In the genomic region with DNA sequence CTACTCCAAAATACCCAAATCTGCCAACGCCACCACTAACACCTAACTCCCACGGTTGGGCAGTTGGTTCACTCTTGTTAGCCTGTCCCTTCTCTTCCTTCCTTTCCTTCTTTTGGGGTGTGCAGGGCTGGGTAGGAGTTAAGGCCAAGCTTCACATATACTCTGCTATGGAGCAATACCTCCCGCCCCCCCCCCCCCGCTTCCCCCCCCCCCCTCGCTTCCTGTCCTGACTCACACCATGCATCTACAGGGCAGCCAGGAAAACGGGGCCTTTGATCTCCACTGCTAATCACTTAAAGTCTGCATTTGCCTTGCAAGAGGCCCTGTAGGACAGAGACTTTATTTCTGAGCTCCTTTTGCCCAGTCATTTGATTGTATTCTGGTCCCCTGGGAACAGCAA, we compare ENCODE assay signal across 26 mouse cellular contexts. TPM values are rescaled to one million over a fixed set of nuclear protein-coding genes. Genes with fewer than 3 reads are reported as not detected.
DNase-seq lines count a peak whose midpoint lies in the region; ATAC-seq and TF ChIP-seq lines count a peak whose summit lies in the region.
"Had no signal": no experiment of that assay in that cellular context is flagged by ENCODE, and none has a peak within 500 bp of the region (broad histone marks: within the 10 kb centered on the region; RNA-seq: fewer than 3 reads in every experiment).

No protein-coding gene starts in this region.

- H3K4me3 ChIP-seq in heart, embryonic 11.5 days (ENCODE audit: low read depth, low read length): no peak overlapping the region
- no peak overlapping the region for H3K4me3 ChIP-seq in lung, embryonic 14.5 days (ENCODE audit: low read depth, low read length)
- H3K4me3 ChIP-seq in lung, adult 2 months (replicated peaks; ENCODE audit: extremely low read depth, low read depth, low read length): no peak overlapping the region
- H3K4me3 ChIP-seq: gastrocnemius, adult 2 months; intestine, embryonic 15.5 days; limb, embryonic 13.5 days; midbrain, embryonic 12.5 days; neural tube, embryonic 12.5 days had no signal

- H3K9me3 ChIP-seq in heart, embryonic 11.5 days (replicated peaks; ENCODE audit: control insufficient read depth, low read length): no peaks in the 10 kb centered on the region
- no peaks in the 10 kb centered on the region for H3K9me3 ChIP-seq in lung, embryonic 14.5 days (ENCODE audit: low read depth, low read length)
- H3K9me3 ChIP-seq: intestine, embryonic 15.5 days; limb, embryonic 13.5 days; midbrain, embryonic 12.5 days; neural tube, embryonic 12.5 days had no signal

- no peak overlapping the region for H3K27ac ChIP-seq in heart, embryonic 11.5 days (ENCODE audit: low read depth, low read length)
- H3K27ac ChIP-seq in lung, embryonic 14.5 days (ENCODE audit: low read depth): no peak overlapping the region
- H3K27ac ChIP-seq: gastrocnemius, adult 2 months; hindbrain, embryonic 14.5 days; intestine, embryonic 15.5 days; limb, embryonic 13.5 days; liver, embryonic 14.5 days; midbrain, embryonic 12.5 days; neural tube, embryonic 12.5 days had no signal

- H3K4me1 ChIP-seq in heart, embryonic 11.5 days (ENCODE audit: control insufficient read depth, insufficient read depth, low read length): peaks cover 14% of the 10 kb centered on the region
- H3K4me1 ChIP-seq in lung, embryonic 14.5 days (ENCODE audit: insufficient read depth): no peaks in the 10 kb centered on the region
- 0 out of 2 replicates have a peak, but pooled peaks cover 2% of the 10 kb centered on the region for H3K4me1 ChIP-seq in lung, adult 2 months (ENCODE audit: control insufficient read depth, insufficient read depth, low read length)
- H3K4me1 ChIP-seq: intestine, embryonic 15.5 days; limb, embryonic 13.5 days; midbrain, embryonic 12.5 days; neural tube, embryonic 12.5 days had no signal

- H3K4me2 ChIP-seq in heart, embryonic 11.5 days: no peak overlapping the region
- H3K4me2 ChIP-seq in lung, embryonic 14.5 days: no peak overlapping the region
- H3K4me2 ChIP-seq: hindbrain, embryonic 14.5 days; intestine, embryonic 15.5 days; limb, embryonic 13.5 days; midbrain, embryonic 12.5 days; neural tube, embryonic 12.5 days had no signal

- 0 out of 2 replicates have a peak, but pooled peaks have one; percentile 26 for ATAC-seq in heart, embryonic 11.5 days (replicated peaks; ENCODE audit: insufficient number of reproducible peaks, low FRiP score, low TSS enrichment)
- ATAC-seq in lung, embryonic 14.5 days (ENCODE audit: insufficient read depth): peak; percentile 35; the same call in 1 of the 2 replicates
- peak; percentile 36; the same call in 1 of the 2 replicates for ATAC-seq in neutrophil, adult 5-6 weeks (ENCODE audit: extremely low read depth, insufficient number of reproducible peaks, low FRiP score, poor library complexity, severe bottlenecking)
- ATAC-seq: intestine, embryonic 15.5 days; Patski had no signal

- WGBS in heart, embryonic 11.5 days (ENCODE audit: insufficient replicate concordance): 22% methylated on average over 3 of the region's 6 CpGs
- 33% methylated on average over 3 of the region's 6 CpGs for WGBS in lung, embryonic 14.5 days
- 30% methylated on average over 4 of the region's 6 CpGs for WGBS in lung, adult 2 months

- no peak overlapping the region for H3K9ac ChIP-seq in heart, embryonic 11.5 days (ENCODE audit: low read depth, low read length)
- H3K9ac ChIP-seq in lung, embryonic 14.5 days: no peak overlapping the region
- H3K9ac ChIP-seq: hindbrain, embryonic 14.5 days; intestine, embryonic 15.5 days; limb, embryonic 13.5 days; liver, embryonic 14.5 days; midbrain, embryonic 12.5 days; neural tube, embryonic 12.5 days had no signal

- no peak for TF ChIP-seq POLR2A in lung, adult 2 months (IDR thresholded peaks at IDR 0.05; ENCODE audit: borderline replicate concordance, extremely low read depth, low read depth, low read length)

- H3K36me3 ChIP-seq in heart, embryonic 11.5 days (ENCODE audit: control insufficient read depth, insufficient read depth, low read length): peaks cover 2% of the 10 kb centered on the region; the same call in 1 of the 2 replicates
- 0 out of 2 replicates have a peak, but pooled peaks cover 4% of the 10 kb centered on the region for H3K36me3 ChIP-seq in lung, embryonic 14.5 days (ENCODE audit: insufficient read depth)
- H3K36me3 ChIP-seq: intestine, embryonic 15.5 days had no signal

- H3K27me3 ChIP-seq in heart, embryonic 11.5 days (ENCODE audit: control insufficient read depth, insufficient read depth, low read length): no peaks in the 10 kb centered on the region
- no peaks in the 10 kb centered on the region for H3K27me3 ChIP-seq in lung, embryonic 14.5 days (ENCODE audit: insufficient read depth, low read length)
- H3K27me3 ChIP-seq: intestine, embryonic 15.5 days; limb, embryonic 13.5 days; midbrain, embryonic 12.5 days; neural tube, embryonic 12.5 days; Patski had no signal

- no peak for TF ChIP-seq CTCF in lung, embryonic 14.5 days (IDR thresholded peaks at IDR 0.05; ENCODE audit: low read depth)
- TF ChIP-seq CTCF in lung, adult 2 months (IDR thresholded peaks at IDR 0.05; ENCODE audit: insufficient read depth, low read length): no peak

- no peak for DNase-seq in heart, adult 11 months
- peak; percentile 34 for DNase-seq in lung, embryonic 14.5 days
- no peak for DNase-seq in lung, adult 2 months
- DNase-seq in NIH3T3 (ENCODE audit: low read depth) (peak; percentile 58), MN1 (ENCODE audit: low spot score) (no peak)
- DNase-seq: adrenal gland, postnatal 36 days; cerebellum, adult 18-20 months; gastrocnemius, adult 2 months; heart, adult 18-20 months; lung, postnatal 4 days; right cerebral cortex, adult 18-20 months had no signal

RNA-seq across cellular contexts. Expression of gene Ugdh, which starts 9.2 kb away (rescaled TPM):
- 91.0 and 94.9 TPM in 2 replicates for polyA plus RNA-seq in heart, embryonic 11.5 days (2014; fragmentation: Nextera tagmentation; extraction: Ambion mirVana)
- 118 and 120 TPM in 2 replicates for polyA plus RNA-seq in lung, embryonic 14.5 days (2014; fragmentation: Nextera tagmentation; extraction: Ambion mirVana)
- 8.7 and 12.2 TPM in 2 replicates for polyA plus RNA-seq in lung, adult 2 months (2012; rRNA removed)
- total RNA-seq in neutrophil, adult 5-6 weeks (2017): 30.3 and 45.6 TPM in 2 replicates

RNA-seq across cellular contexts. Expression of gene Gm43552, which starts 47.7 kb away (rescaled TPM):
- not detected in 2 replicates for polyA plus RNA-seq in heart, embryonic 11.5 days (2014; fragmentation: Nextera tagmentation; extraction: Ambion mirVana)
- polyA plus RNA-seq in lung, embryonic 14.5 days (2014; fragmentation: Nextera tagmentation; extraction: Ambion mirVana): not detected in 2 replicates
- polyA plus RNA-seq in lung, adult 2 months (2012; rRNA removed): not detected in 2 replicates
- not detected in 2 replicates for total RNA-seq in neutrophil, adult 5-6 weeks (2017)
- total RNA-seq: gastrocnemius, adult 2 months; heart, postnatal 25 days; layer of hippocampus, adult 18-20 months; left cerebral cortex, postnatal 10 days had no signal
- polyA plus RNA-seq: C2C12; forebrain, embryonic 11.5 days; hindbrain, embryonic 14.5 days; intestine, embryonic 15.5 days; kidney, embryonic 14.5 days; limb, embryonic 13.5 days; liver, embryonic 14.5 days; midbrain, embryonic 12.5 days; neural tube, embryonic 12.5 days; Patski had no signal

RNA-seq across cellular contexts. Expression of gene Lias, which starts 53.7 kb away (rescaled TPM):
- 55.2 and 56.2 TPM in 2 replicates for polyA plus RNA-seq in heart, embryonic 11.5 days (2014; fragmentation: Nextera tagmentation; extraction: Ambion mirVana)
- 54.5 and 58.9 TPM in 2 replicates for polyA plus RNA-seq in lung, embryonic 14.5 days (2014; fragmentation: Nextera tagmentation; extraction: Ambion mirVana)
- polyA plus RNA-seq in lung, adult 2 months (2012; rRNA removed): 6.3 and 13.1 TPM in 2 replicates
- 48.3 and 66.2 TPM in 2 replicates for total RNA-seq in neutrophil, adult 5-6 weeks (2017)

RNA-seq across cellular contexts. Expression of gene Rpl9, which starts 53.7 kb away (rescaled TPM):
- 708 and 716 TPM in 2 replicates for polyA plus RNA-seq in heart, embryonic 11.5 days (2014; fragmentation: Nextera tagmentation; extraction: Ambion mirVana)
- 1,211 and 1,227 TPM in 2 replicates for polyA plus RNA-seq in lung, embryonic 14.5 days (2014; fragmentation: Nextera tagmentation; extraction: Ambion mirVana)
- 152 and 224 TPM in 2 replicates for polyA plus RNA-seq in lung, adult 2 months (2012; rRNA removed)
- total RNA-seq in neutrophil, adult 5-6 weeks (2017): 1,010 and 1,014 TPM in 2 replicates

Comparison
In these comparisons a context has a peak if more than half of its experiments do, and no peak if none do; other contexts are left out.
1. DNase-seq: peak in lung, embryonic 14.5 days (single experiment) and NIH3T3 (single experiment); none in heart, adult 11 months (single experiment), lung, adult 2 months (single experiment) and MN1 (single experiment).
2. Peak in every context shown above with its lines, with median percentiles within 50 percentile points of each other: ATAC-seq.